Mouse (Mus musculus) limb, embryonic 13.5 days (tissue): Measurements from ENCODE around the gene Sez6l. TPM values are rescaled to one million over a fixed set of nuclear protein-coding genes. Genes with fewer than 3 reads are reported as not detected.

Source experiments
- ATAC-seq: fragments of 200-750 bp; cut with Nextera tagmentation; 2 replicates; pipeline ENCODE4 v1.8.0; 2017; ENCODE audit warnings: low read depth, moderate number of reproducible peaks, moderate TSS enrichment; ENCODE audit not compliant: low FRiP score
- H3K27ac ChIP-seq: fragments of 300-500 bp; sonication (generic); 2 replicates; pipeline ENCODE4 v1.5.1; 2015; ENCODE audit warnings: inconsistent platforms, mild to moderate bottlenecking, moderate library complexity
- H3K27me3 ChIP-seq: fragments of 300-500 bp; sonication (generic); 2 replicates; pipeline ENCODE4 v1.6.1; 2015; ENCODE audit warnings: mild to moderate bottlenecking, inconsistent platforms
- H3K36me3 ChIP-seq: fragments of 300-500 bp; sonication (generic); 2 replicates; pipeline ENCODE4 v1.6.1; 2015; ENCODE audit warnings: inconsistent platforms, mild to moderate bottlenecking, moderate library complexity
- H3K4me1 ChIP-seq: fragments of 300-500 bp; sonication (generic); 2 replicates; pipeline ENCODE4 v1.6.1; 2015; ENCODE audit warnings: inconsistent platforms
- H3K4me2 ChIP-seq: fragments of 300-500 bp; sonication (generic); replicated peaks from 2 replicates; pipeline ENCODE4 v1.6.1; 2015; ENCODE audit warnings: inconsistent platforms, mild to moderate bottlenecking, moderate library complexity
- H3K4me3 ChIP-seq: fragments of 300-500 bp; sonication (generic); 2 replicates; pipeline ENCODE4 v1.5.1; 2015; ENCODE audit warnings: moderate library complexity, mild to moderate bottlenecking, inconsistent platforms
- H3K9ac ChIP-seq: fragments of 300-500 bp; sonication (generic); 2 replicates; pipeline ENCODE4 v1.6.1; 2015; ENCODE audit warnings: mild to moderate bottlenecking, inconsistent platforms
- H3K9me3 ChIP-seq: fragments of 300-500 bp; sonication (generic); 2 replicates; pipeline ENCODE4 v1.6.1; 2016; ENCODE audit warnings: inconsistent platforms
- WGBS: fragments of 180-500 bp; shearing (Covaris S2); methylation state at CpG from one replicate; pipeline ENCODE4 v1.1.7; 2015; 5-methylcytosine and 5-hydroxymethylcytosine counted together
- polyA plus RNA-seq: library from polyadenylated mRNA; unstranded; fragments of >200 nt; fragmentation: Nextera tagmentation; extraction: Ambion mirVana; gene quantifications from 2 replicates; pipeline ENCODE4 v1.2.1, GENCODE M21; 2015

The Sez6l gene
- 0.25 and 0.40 TPM in 2 replicates for polyA plus RNA-seq

DNA sequence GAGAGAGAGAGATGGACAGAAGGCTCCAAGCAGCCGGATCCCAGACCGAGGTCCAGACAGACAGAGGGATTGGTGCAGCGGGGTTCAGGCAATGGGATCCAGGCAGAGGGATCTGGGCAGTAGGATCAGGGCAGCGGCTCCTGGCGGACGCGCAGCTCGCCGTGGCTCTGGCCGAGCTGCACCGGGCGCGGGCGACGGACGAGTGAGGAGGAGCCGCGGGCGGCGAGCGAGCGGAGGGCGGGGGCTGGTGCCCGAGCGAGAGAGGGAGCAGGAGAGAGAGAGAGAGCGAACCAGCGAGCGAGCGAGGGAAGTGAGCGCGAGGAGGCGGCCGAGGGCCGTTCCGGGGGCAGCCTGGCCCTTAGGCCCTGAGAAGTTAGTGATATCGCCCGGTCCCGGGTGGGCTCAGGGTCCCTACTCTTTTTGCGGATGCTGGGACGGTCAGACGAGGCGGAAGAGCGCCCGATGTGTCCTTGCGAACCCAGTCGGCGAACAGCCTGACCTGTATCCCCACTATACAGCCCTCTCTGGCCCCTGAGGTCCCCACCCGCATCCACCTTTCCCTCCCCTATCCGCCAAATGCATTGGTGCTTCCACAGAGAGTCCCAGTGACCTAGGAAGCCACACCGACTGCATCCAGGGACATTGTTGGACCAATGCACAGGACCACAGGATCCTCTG lies at the start of gene Sez6l:
Gene Sez6l (minus strand): TSS at position 193 of the 678 bp plus-strand sequence.
- Histone ChIP-seq H3K27me3 (peaks cover 100% of the 10 kb centered on the region), H3K4me1 (peaks cover 22% of the 10 kb centered on the region), H3K4me2 (peak within 1 kb of the TSS; percentile 64), H3K9ac (peak within 1 kb of the TSS; percentile 48), H3K36me3 (no peaks in the 10 kb centered on the region), H3K27ac (no peak within 1 kb of the TSS), H3K4me3 (peak within 1 kb of the TSS; percentile 40), H3K9me3 (no peaks in the 10 kb centered on the region)
- WGBS: 1% methylated on average over 50 of the region's 50 CpGs
- no peak for ATAC-seq

DNA sequence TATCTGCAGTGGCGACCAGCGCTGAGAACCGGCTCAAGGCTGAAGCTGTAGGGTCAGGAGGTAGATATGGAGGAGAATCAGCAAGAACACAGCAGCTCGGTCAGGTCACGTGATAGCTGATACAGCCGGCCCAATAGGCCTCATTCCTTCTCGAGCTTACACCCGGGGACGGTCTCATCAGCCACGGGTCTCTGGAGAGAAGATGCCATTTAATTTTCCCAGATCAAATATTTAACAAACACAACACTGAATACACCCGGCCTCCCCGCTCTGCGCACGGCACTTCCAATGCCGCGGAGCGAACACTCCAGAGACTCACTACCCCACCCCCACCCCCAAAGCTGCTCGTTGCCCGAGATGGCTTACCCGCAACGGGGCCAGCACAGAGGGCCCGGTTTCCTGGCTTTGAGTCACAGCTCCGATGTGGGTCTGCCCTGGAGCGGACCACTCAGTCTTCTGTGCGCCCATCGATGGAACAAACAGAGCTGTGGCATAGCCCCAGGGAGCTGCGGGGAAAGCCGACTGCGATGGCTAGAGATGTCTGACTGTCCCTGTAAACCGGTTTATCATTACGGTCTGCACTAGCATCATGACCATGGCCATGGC lies 48.7 kb upstream of the Sez6l start:
- Histone ChIP-seq H3K9ac (no peak overlapping the region), H3K36me3 (no peaks in the 10 kb centered on the region), H3K27me3 (peaks cover 19% of the 10 kb centered on the region), H3K4me3 (no peak overlapping the region), H3K9me3 (no peaks in the 10 kb centered on the region), H3K27ac (no peak overlapping the region), H3K4me2 (peak overlapping the region; percentile 47), H3K4me1 (no peaks in the 10 kb centered on the region)
- WGBS: 57% methylated on average over 31 of the region's 31 CpGs
- no peak for ATAC-seq

DNA sequence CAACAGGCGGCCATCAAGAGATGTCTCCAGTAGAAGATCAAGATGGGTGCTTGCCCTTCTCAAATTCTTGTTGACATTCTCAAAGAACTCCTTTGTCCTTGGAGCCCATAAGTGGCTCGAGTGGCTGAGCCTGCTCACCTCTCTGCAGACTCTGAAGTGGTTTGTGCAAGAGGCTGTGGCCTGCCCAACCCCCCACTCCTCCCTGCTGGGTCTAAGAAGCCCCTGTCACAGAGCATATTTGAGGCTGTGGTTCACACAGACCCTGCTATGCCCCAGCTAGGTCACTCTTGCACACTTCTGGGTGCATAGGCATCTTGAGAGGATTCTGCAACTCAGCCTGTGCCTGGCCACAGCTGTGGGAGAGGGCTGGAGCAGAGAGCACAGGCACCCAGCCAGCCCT lies 46.0 kb upstream of the Sez6l start:
- 39% methylated on average over 2 of the region's 2 CpGs for WGBS
- Histone ChIP-seq H3K9me3 (no peaks in the 10 kb centered on the region), H3K27me3 (peaks cover 16% of the 10 kb centered on the region), H3K4me2 (no peak overlapping the region), H3K27ac (no peak overlapping the region), H3K4me3 (no peak overlapping the region), H3K4me1 (no peaks in the 10 kb centered on the region), H3K36me3 (no peaks in the 10 kb centered on the region), H3K9ac (no peak overlapping the region)
- no peak for ATAC-seq

DNA sequence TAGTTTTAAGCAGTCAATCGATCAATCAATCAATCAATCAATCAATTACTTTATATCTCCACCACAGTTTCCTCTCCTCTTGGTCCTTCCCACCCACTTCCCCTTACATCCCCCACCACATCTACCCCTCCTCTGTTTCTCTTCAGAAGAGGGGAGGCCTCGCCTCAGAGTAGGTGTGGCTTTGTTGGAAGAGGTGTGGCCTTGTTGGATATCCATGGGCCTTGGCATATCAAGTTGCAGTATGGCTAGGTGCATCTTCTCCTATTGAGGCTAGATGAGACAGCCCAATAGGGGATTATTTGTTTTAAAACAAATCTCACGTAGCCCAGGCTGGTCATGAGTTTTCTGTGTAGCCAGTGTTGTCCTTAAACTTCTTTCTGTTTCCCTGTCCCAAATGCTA lies 43.3 kb upstream of the Sez6l start:
- H3K4me2 ChIP-seq: no peak overlapping the region
- no peak overlapping the region for H3K9ac ChIP-seq
- H3K4me3 ChIP-seq: no peak overlapping the region
- 49% methylated on average over 3 of the region's 3 CpGs for WGBS
- H3K9me3 ChIP-seq: no peaks in the 10 kb centered on the region
- H3K27me3 ChIP-seq: peaks cover 3% of the 10 kb centered on the region
- no peaks in the 10 kb centered on the region for H3K4me1 ChIP-seq
- H3K27ac ChIP-seq: no peak overlapping the region
- no peak for ATAC-seq
- no peaks in the 10 kb centered on the region for H3K36me3 ChIP-seq

DNA sequence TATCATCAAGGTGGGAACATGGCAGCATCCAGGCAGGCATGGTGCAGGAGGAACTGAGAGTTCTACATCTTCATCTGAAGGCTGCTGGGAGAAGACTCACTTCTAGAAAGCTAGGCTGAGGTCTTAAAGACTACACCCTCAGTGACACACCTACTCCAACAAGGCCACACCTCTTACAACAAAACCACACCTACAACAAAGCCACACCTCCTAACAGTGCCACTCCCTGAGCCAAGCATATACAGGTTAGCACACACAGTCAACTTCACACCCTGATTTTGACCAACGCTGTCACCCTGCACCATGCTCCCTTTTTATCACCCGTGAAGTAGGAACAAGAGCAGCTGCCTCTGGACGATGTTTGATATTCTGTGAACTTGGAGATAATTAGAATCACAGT lies 42.4 kb upstream of the Sez6l start:
- no peak for ATAC-seq
- H3K9ac ChIP-seq: no peak overlapping the region
- no peaks in the 10 kb centered on the region for H3K36me3 ChIP-seq
- no peak overlapping the region for H3K27ac ChIP-seq
- H3K9me3 ChIP-seq: no peaks in the 10 kb centered on the region
- peaks cover 2% of the 10 kb centered on the region for H3K27me3 ChIP-seq
- no peak overlapping the region for H3K4me3 ChIP-seq
- WGBS: 72% methylated on average over 3 of the region's 3 CpGs
- no peaks in the 10 kb centered on the region for H3K4me1 ChIP-seq
- no peak overlapping the region for H3K4me2 ChIP-seq

DNA sequence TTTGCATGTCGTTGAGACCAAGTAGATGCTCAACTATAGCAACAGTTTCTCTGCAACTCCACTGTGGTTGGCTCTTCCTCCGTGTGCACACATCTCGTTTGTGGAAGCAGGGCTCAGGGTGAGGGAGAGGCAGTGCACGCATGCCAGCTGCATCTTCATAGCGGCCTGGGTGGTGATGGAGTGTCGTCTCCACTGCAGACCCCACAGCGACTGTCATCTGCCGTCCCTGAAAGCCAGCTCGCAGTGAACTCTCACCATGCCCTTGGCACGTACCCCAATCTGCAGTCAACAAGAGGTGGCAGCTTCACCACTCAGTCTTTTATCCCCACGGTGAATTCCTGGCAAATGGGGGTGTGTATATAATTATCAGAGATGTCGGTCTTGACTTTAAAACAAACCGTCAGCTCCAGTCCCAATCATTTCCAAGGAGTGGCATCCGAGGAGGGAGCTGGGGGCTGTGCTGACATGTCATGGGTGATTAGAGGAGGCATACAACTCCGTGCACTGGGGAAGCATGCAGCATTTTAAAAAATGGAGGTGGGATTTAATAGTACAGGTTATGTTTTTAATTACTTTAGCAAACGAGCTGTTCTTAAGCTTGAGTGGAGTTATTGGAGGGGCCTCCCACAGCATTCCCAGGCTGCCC lies 40.7 kb upstream of the Sez6l start:
- Histone ChIP-seq H3K27me3 (no peaks in the 10 kb centered on the region; the same call in 1 of the 2 replicates), H3K36me3 (no peaks in the 10 kb centered on the region), H3K9me3 (no peaks in the 10 kb centered on the region), H3K4me1 (no peaks in the 10 kb centered on the region), H3K27ac (no peak overlapping the region), H3K4me2 (no peak overlapping the region), H3K4me3 (no peak overlapping the region), H3K9ac (no peak overlapping the region)
- WGBS: 71% methylated on average over 16 of the region's 16 CpGs
- no peak for ATAC-seq

DNA sequence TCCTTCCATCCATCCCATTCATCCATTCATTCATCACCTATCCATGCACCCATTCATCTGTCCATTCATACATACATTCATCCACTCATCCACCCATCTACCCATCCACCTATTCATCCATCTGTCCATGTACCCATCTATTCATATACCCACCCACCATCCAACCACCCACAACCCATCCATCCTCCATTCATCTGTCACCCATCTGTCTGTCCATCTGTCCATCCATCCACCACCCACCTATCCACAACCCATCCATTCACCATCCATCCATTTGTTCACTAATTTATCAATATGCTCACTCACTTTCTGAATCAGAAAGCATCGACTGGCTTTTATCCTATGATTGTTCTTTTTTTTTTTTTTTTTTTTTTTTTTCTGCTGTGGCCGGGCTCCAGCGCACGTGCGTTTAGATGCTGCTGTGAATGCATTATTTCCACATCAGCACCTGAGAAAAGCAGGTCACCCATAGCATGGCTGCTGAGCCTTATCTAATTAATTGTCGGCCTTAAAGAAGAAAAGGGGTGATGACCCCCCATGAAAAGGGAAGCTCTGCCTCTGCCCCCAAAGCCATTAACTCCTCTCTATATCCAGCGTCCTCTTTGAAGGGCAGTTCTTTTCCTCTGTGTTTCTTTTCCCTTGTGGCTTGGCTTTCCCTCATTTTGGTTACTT lies 39.1 kb upstream of the Sez6l start:
- no peak overlapping the region for H3K9ac ChIP-seq
- ATAC-seq: no peak
- H3K27me3 ChIP-seq: no peaks in the 10 kb centered on the region; the same call in 1 of the 2 replicates
- no peak overlapping the region for H3K4me3 ChIP-seq
- H3K9me3 ChIP-seq: no peaks in the 10 kb centered on the region
- H3K27ac ChIP-seq: no peak overlapping the region
- no peaks in the 10 kb centered on the region for H3K4me1 ChIP-seq
- no peak overlapping the region for H3K4me2 ChIP-seq
- H3K36me3 ChIP-seq: no peaks in the 10 kb centered on the region
- 87% methylated on average over 7 of the region's 7 CpGs for whole genome bisulfite sequencing

DNA sequence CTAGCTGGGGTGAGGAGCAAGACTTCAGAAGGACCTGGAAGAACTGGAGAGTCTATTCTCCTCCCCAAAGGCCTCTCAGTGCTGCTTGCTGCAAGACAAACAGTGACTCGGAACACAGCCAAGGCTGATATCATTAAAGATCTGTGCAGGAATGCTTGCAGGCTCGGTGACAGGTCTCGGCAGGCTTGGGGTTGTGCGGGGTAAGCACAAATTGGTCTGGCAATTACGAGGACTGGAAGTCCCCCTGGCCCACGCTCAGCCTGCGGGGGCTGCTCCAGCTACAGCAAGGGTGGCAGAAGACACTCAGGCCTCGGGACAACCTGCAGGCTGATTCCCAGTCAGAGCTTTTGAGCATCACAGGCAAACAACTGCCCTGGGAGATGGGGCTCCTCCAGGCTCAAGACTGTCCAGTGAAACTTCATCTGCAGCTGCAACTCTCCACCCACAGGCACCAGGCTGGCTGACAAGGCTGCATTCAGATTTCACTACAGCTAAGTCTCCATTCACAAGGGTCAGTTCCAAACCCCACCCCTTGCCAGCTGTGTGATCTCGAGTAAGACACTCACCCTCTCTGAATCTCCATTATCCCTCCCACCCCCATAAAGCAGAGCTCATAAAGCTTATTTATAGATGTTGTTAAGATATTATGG lies 31.0 kb upstream of the Sez6l start:
- Histone ChIP-seq H3K27me3 (no peaks in the 10 kb centered on the region), H3K36me3 (no peaks in the 10 kb centered on the region), H3K4me1 (peaks cover 49% of the 10 kb centered on the region), H3K4me2 (no peak overlapping the region), H3K9me3 (no peaks in the 10 kb centered on the region), H3K4me3 (no peak overlapping the region), H3K9ac (no peak overlapping the region), H3K27ac (no peak overlapping the region)
- peak; percentile 38; the same call in 1 of the 2 replicates for ATAC-seq
- 20% methylated on average over 9 of the region's 9 CpGs for WGBS

DNA sequence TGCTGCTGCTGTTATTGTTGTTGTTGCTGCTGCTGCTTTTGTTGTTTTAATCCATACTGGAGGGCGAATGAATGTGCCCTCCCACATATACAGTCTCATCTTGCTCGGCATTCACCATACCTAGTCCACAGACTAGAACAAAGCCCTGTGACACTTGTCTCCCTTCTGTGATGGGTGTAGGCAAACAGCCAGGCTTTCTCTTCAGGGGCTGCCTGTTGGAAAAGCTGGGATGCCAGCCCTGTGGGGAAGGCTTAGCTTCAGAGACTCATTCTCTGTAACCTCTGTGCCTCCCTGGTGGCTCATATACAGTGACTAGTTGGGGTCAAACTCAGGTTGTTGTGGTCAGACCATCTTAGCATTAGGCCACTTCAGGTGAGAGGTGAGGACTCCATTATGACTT lies 30.1 kb upstream of the Sez6l start:
- H3K27ac ChIP-seq: no peak overlapping the region

DNA sequence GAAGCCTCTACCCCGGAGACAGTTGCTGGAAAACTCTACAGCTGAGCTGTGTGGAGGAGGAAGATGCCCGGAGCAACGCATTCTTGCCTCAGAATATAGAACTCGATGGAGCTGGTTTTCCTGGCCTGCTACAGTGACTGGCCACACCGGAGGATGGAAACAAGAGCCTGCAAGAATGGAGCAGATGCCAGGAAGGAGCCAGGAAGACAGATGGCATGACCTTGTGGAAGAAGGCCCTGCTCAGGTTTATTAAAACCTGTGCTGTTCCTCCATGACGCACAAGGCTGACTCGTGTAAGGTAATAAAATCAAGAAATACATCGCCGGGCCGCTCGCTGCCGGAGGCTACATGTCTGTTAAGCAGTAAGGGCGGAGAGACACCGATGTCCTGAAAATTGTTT lies 28.4 kb upstream of the Sez6l start:
- Histone ChIP-seq H3K27me3 (no peaks in the 10 kb centered on the region), H3K9me3 (no peaks in the 10 kb centered on the region), H3K4me1 (peaks cover 60% of the 10 kb centered on the region), H3K4me2 (no peak overlapping the region), H3K9ac (no peak overlapping the region), H3K27ac (no peak overlapping the region), H3K36me3 (no peaks in the 10 kb centered on the region), H3K4me3 (no peak overlapping the region)
- WGBS: 61% methylated on average over 14 of the region's 14 CpGs
- no peak for ATAC-seq

More for the DNA sequence above, 30.1 kb upstream of the Sez6l start:
- Histone ChIP-seq H3K4me1 (peaks cover 49% of the 10 kb centered on the region), H3K4me2 (no peak overlapping the region), H3K4me3 (no peak overlapping the region), H3K9ac (no peak overlapping the region), H3K27me3 (no peaks in the 10 kb centered on the region), H3K36me3 (no peaks in the 10 kb centered on the region), H3K9me3 (no peaks in the 10 kb centered on the region)
- ATAC-seq: no peak
- WGBS: 86% methylated on average over 2 of the region's 2 CpGs

DNA sequence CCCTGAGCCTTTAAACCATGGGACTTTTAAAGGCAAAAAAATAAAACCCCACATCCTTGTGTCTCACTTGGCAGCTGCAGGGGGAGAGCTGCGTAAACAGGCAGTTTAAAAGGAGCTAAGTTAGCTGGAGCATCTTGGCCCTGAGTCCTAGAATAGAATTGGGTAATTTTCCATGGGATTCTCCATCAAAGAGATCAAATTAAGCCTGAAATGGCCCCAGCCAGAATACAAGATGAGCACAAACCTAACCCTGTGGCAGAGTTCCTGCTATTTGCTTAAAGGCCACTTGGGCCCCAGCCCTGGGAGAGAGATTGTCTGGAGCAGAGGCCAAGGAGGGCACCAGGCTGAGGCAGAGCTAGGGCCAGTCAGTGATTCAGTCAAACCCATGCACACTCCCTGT lies 27.3 kb upstream of the Sez6l start:
- H3K4me1 ChIP-seq: peaks cover 70% of the 10 kb centered on the region
- no peaks in the 10 kb centered on the region; the same call in 1 of the 2 replicates for H3K27me3 ChIP-seq
- no peak overlapping the region for H3K9ac ChIP-seq
- no peaks in the 10 kb centered on the region for H3K36me3 ChIP-seq
- no peak for ATAC-seq
- peak overlapping the region; percentile 28; the same call in 1 of the 2 replicates for H3K27ac ChIP-seq
- no peak overlapping the region for H3K4me3 ChIP-seq
- no peaks in the 10 kb centered on the region for H3K9me3 ChIP-seq
- whole genome bisulfite sequencing: 53% methylated on average over 1 of the region's 1 CpGs
- no peak overlapping the region for H3K4me2 ChIP-seq
